Mouse (Mus musculus): ENCODE measurements around the gene Arhgap10.

- TF ChIP-seq POLR2A (IDR thresholded peaks at IDR 0.05; ENCODE audit: control insufficient read depth, low read depth, low read length) = no peak
- TF ChIP-seq CTCF (IDR thresholded peaks at IDR 0.05; ENCODE audit: control insufficient read depth, insufficient read depth, insufficient replicate concordance, low read depth, low read length) = no peak
Measured at GRCm38 (mm10) chr8:77433221-77433620, 84.5 kb downstream of the Arhgap10 start.
